Mouse (Mus musculus): ENCODE measurements around the gene Ip6k1. TPM values are rescaled to one million over a fixed set of nuclear protein-coding genes. Genes with fewer than 3 reads are reported as not detected.

The Ip6k1 gene
- 230 and 268 TPM in 2 replicates for total RNA-seq (2017)

DNA sequence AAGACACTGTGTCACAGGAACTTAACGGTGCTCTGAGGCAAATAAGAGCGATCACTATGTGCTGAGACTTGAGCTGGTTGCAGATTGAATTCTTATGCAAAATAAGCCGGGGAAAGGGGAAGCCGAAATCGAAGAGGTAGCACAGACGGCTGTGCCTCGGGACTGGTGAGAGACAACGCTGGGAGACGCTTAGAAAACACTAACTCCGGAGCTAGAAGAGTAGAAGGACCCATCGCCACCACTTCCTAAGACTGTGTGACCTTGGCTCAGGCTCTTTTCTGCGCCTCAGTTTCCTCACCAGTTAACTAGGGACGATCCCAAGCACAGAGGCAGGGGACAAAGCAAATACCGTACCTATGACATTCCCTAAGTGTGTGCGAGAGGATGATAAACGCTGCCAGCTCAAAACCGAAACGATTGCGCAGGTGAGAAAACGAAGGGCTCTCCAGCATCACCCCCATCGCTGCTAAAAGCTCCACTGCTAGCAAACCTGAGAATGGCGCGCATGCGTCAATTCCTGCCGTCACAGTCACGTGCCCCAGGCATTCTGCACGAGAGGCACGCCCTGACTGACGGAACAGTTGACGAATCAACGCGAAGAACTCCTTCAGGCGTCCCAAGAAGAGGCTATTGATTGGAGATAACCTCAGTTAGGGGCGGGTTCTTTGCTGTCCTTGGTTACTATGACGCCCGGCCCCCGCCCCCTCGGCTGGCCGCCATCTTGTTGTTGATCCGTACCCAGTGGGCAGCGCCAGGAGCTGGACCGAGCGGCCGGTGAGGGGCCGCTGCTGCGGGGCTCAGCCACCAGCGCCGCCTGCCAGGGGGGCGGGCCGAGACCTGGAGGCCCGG lies at the start of gene Ip6k1:
Gene Ip6k1, plus strand, starts transcription at position 580 of the 849 bp plus-strand sequence.
- ATAC-seq (ENCODE audit: extremely low read depth, insufficient number of reproducible peaks, low FRiP score, poor library complexity, severe bottlenecking), result peak; percentile 98

DNA sequence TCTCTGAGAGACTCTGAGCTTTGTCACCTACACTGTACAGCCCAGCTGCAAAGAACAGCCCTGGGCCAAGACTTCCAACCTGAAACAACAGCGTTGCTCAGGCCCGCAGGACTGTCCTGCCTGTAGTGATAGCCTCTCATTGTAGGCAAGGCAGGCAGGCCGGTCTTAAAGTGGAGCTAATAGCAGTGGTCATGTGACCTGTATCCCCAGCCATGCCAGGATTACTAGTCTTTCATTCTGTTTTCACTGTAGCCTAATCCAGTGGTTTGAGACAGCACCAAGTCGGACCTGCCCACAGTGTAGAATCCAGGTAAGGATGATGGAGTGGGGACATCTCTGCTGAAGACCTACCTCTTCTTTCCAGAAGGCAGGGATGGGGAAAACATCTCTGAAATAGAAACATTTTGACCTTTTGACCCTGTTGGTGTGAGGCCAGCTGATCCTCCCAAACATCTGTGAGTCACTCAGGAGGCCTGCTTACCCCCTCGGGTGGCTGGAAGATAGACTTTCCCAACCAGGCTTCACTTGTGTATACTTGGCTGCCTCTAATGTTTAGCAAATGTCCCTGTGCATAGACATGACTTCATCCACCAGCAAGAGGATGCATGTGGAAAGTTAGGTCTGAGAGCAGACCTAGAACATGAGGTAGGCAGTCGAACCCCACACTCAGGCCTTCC lies 46.5 kb upstream of the Ip6k1 start:
- no peak for ATAC-seq (ENCODE audit: extremely low read depth, insufficient number of reproducible peaks, low FRiP score, poor library complexity, severe bottlenecking)

DNA sequence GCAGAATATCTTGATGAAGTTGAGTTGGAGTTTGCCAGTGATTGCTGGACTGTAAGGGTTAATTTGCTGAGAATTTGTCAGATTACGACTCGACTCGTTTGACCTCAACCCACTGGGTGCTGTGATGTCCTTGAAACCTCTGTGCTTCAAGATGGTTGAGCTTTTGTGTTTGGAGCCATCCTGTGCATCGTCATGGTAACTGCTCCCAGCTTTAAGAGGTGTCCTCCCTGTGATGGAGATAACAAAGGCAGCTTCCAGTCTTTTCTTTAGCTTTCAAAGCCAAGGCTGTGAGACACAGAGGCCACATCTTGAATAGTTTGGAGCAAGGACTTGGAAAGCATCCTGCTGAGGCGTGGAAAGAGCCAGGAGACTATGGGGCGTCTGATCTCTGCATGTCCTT lies 45.2 kb upstream of the Ip6k1 start:
- ATAC-seq (ENCODE audit: extremely low read depth, insufficient number of reproducible peaks, low FRiP score, poor library complexity, severe bottlenecking), result no peak

DNA sequence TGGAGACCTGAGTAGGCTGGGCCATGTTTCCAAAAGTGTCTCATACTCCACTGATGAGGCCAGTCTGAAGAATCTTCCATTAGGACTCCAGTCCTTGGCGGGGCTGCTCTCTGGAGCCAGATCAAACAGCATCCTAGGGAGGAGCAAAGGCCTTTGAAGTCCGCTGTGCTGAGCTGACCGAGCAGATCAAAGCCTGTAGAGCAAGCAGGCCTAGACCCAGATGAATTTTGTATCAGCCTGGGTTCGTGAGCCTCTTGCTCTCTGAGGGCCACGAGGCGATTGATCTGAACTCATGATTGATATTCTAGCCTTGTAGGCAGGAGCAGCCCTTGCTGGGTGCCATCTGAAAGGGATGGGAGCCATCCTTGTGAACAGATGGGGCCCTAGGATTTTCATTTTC lies 42.4 kb upstream of the Ip6k1 start:
- ATAC-seq (ENCODE audit: extremely low read depth, insufficient number of reproducible peaks, low FRiP score, poor library complexity, severe bottlenecking), result no peak

GRCm38 (mm10) chr9:107960928-107961327 lies 41.4 kb upstream of the Ip6k1 start:
- ATAC-seq (ENCODE audit: extremely low read depth, insufficient number of reproducible peaks, low FRiP score, poor library complexity, severe bottlenecking), result no peak

DNA sequence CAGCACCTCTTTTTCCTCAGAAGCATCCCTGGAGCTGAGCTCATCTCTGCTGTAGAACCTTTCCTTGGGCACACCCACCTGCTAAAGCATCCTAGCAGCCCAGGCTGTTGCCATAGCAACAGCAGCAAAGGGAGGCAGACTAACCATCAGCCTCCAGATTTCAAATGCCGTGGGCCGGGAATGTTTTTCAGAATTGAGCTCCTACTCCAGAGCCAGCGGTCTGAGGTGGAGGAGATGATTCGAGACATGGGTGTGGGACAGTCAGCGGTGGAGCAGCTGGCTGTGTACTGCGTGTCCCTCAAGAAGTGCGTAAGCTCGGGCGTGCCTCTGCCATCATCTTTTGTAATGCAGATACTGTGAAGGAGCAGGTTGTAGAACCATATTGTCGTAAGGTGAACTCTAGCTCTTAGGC lies 40.9 kb upstream of the Ip6k1 start:
- no peak for ATAC-seq (ENCODE audit: extremely low read depth, insufficient number of reproducible peaks, low FRiP score, poor library complexity, severe bottlenecking)

- no peak for ATAC-seq (ENCODE audit: extremely low read depth, insufficient number of reproducible peaks, low FRiP score, poor library complexity, severe bottlenecking)
These were observed 40.4 kb upstream of the Ip6k1 start for GRCm38 (mm10) chr9:107961881-107962280.

DNA sequence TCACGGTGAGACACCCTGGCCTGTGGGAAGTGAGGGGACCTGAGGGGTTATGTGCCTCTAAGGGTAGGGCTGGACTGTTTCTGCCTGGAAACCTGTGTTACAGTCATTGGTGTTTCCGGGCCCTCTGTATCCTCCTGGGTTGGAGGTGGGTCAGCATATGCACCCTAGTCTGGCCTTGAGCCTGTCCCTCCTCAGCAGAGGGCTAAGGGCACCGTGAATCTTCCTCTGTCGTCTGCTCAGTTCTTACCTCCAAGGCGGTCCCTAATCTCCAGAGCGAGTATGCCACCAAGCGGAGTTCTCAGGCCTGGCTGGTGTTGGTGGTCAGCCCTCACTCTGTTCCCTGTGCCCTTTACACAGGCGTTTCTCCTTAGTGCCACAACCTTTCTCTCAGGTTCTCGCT lies 39.4 kb upstream of the Ip6k1 start:
- ATAC-seq (ENCODE audit: extremely low read depth, insufficient number of reproducible peaks, low FRiP score, poor library complexity, severe bottlenecking), result no peak

GRCm38 (mm10) chr9:107963700-107964099 lies 38.6 kb upstream of the Ip6k1 start:
- peak; percentile 61 for ATAC-seq (ENCODE audit: extremely low read depth, insufficient number of reproducible peaks, low FRiP score, poor library complexity, severe bottlenecking)

DNA sequence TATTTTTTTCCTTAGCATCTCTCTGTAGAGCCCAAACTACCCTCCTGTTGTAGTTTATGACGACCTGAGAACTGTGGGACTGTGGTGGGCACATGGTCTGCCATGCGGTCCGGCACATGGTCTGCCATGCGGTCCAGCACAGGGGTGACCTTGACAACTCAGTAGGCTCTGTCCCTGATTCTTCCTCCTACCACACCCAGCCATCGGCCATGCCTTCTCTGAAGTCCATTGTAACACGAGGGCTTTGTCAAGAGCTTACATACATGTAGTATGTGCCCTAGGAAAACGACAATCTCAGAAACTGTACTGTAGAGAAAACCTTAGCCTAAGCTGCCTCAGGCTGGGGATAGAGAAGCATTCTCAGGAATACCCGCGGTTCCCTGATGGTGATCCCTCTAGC lies 37.6 kb upstream of the Ip6k1 start:
- ATAC-seq (ENCODE audit: extremely low read depth, insufficient number of reproducible peaks, low FRiP score, poor library complexity, severe bottlenecking), result no peak

DNA sequence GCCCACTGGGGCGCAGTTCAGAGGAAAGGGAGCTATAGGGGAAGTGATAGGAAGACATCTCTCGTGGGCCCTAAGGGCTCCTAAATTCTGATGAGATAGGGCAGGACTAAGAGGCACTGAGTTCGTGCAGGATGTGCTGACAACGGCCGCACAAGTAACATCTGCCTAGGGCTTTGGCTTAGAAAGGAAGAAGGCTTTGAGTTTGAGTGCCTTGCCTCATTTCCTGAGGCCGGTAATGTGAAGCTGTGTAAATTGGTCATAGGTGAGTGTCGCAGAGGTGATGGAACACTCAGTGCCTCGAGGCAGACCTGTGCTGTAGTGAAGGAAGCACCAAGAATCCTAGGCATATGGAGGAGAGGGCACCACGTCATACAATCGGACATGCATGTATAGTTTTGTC lies 35.6 kb upstream of the Ip6k1 start:
- no peak for ATAC-seq (ENCODE audit: extremely low read depth, insufficient number of reproducible peaks, low FRiP score, poor library complexity, severe bottlenecking)

DNA sequence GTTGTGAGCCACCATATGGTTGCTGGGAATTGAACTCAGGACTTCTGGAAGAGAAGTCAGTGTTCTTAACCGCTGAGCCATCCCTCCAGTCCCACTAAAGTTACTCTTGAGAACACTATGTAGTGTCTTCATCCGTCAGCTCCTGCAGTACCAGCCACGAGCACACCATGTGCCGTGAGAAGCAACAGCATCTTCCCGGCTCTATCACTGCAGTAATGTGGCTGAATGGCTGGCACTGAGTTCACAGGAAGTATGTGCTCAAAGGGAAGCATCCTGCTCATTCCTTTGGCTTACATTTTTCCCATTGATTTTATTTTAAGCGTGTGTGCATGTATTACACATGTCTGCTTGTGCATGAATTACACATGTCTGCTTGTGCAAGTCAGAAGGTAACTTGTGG lies 34.9 kb upstream of the Ip6k1 start:
- ATAC-seq (ENCODE audit: extremely low read depth, insufficient number of reproducible peaks, low FRiP score, poor library complexity, severe bottlenecking), result no peak

DNA sequence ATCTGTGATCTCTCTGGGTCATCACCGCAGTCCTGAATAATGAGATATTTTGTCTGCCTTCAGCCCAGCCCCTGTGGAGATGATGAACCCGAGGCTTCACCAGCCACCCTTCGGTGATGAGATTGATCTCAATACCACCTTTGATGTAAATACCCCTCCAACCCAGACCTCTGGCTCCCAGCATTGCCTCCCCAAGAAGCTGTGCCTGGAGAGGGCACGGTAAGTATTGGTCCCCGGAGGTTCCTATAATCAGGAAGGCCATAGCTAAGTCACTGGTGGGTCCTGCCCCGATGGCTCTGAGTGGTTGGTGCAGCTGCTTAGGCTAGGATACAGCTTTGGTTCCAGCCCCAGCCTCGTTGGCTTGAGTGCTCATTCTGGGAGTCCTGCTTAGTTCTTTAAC lies 33.8 kb upstream of the Ip6k1 start:
- ATAC-seq (ENCODE audit: extremely low read depth, insufficient number of reproducible peaks, low FRiP score, poor library complexity, severe bottlenecking), result no peak

DNA sequence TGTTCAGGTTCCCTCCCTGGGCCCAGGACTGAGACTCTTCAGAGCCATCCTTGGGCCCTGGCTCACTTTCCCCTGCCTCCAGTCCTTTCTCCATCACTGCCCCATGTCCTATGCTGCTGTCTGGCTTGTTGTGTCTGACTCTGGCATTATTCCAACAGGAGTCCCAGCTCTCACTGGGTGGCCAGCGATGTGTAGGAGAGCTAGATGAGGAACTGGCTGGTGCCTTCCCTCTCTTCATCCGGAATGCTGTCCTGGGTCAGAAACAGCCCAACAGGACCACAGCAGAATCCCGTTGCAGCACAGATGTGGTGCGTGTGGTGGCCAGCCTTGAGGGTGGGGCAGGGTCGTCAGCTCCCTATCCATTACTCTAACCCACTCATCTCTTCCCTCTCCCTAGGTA lies 32.0 kb upstream of the Ip6k1 start:
- ATAC-seq (ENCODE audit: extremely low read depth, insufficient number of reproducible peaks, low FRiP score, poor library complexity, severe bottlenecking), result no peak

- ATAC-seq (ENCODE audit: extremely low read depth, insufficient number of reproducible peaks, low FRiP score, poor library complexity, severe bottlenecking), result no peak
These were observed 30.4 kb upstream of the Ip6k1 start for GRCm38 (mm10) chr9:107971690-107972541.

- ATAC-seq (ENCODE audit: extremely low read depth, insufficient number of reproducible peaks, low FRiP score, poor library complexity, severe bottlenecking), result no peak
These were observed 27.7 kb upstream of the Ip6k1 start for GRCm38 (mm10) chr9:107974491-107975171.

DNA sequence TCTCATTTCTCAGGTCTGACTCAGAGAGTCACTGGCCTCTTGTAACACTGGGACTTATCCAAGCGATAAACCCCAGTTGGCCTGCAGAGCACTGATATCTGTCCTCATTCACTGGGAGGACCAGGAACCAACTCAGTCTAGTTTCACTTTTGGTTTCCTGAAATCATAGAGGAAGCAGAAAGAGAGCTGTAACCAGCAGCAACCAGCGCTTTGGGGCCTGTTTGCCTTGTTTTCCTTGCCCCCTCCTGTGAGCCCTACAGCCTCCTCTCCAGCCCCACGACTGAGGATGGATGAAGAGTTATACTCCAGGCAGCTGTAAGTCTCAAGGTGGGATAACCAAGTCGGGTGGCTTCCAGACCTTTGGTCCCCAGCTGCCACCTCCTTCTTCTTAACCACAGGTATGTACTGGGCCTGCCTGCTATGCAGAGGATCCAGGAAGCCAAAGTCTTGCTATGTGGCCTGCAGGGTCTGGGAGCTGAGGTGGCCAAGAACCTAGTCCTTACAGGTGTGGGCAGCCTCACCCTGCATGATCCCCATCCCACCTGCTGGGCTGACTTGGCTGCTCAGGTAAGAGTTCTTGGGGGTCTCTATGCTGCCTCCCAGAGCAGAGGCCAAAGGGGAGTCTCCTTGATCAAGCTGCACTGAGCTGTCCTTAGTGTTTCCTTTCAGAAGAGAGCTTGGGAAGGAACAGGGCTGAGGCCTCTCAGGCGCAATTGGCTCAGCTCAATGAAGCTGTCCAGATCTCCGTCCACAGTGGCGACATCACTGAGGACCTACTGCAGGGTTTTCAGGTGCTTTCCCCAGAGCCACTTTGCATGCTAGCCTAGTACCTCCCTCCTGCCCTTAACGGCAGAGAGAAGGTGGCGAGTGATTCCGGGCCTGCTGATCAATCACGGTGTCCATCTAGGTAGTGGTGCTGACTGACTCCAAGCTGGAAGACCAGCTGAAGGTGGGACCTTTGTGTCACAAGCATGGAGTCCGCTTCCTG lies 26.6 kb upstream of the Ip6k1 start, which contains the start of gene Uba7:
Gene Uba7, plus strand, starts transcription at position 107 of the 988 bp plus-strand sequence.
- peak; percentile 77 for ATAC-seq (ENCODE audit: extremely low read depth, insufficient number of reproducible peaks, low FRiP score, poor library complexity, severe bottlenecking)

- no peak for ATAC-seq (ENCODE audit: extremely low read depth, insufficient number of reproducible peaks, low FRiP score, poor library complexity, severe bottlenecking)
These were observed 23.5 kb upstream of the Ip6k1 start for GRCm38 (mm10) chr9:107978815-107979214.

Data from neutrophil, adult 5-6 weeks (primary cell).